Mouse (Mus musculus) cerebellum, adult 2 months (tissue): ENCODE measurements at regions not wholly inside any gene's neighbourhood (a gene's known extent, or its start where the extent isn't known, plus 50 kb on each side); places are given as distances from the start of the nearest gene placed in this dataset.

ENCODE experiments used
- DNase-seq, 2 experiments: peaks; one replicate each; pipeline ENCODE4 v3.0.0; 2021
- H3K27ac ChIP-seq: fragments of 200-500 bp; 2 replicates; pipeline ENCODE4 v1.5.1; 2012; ENCODE audit warnings: low read length, control low read depth, inconsistent platforms; ENCODE audit not compliant: insufficient read depth
- H3K27me3 ChIP-seq: fragments of 200-500 bp; 2 replicates; pipeline ENCODE4 v1.6.1; 2012; ENCODE audit warnings: inconsistent platforms, mild to moderate bottlenecking, low read length, moderate library complexity; ENCODE audit not compliant: control insufficient read depth, insufficient read depth
- H3K4me1 ChIP-seq: fragments of 200-500 bp; 2 replicates; pipeline ENCODE4 v1.6.1; 2011; ENCODE audit warnings: low read length; ENCODE audit not compliant: control insufficient read depth, insufficient read depth
- H3K4me3 ChIP-seq: fragments of 200-500 bp; replicated peaks from 2 replicates; pipeline ENCODE3; 2011; ENCODE audit warnings: mild to moderate bottlenecking, low read depth, low read length, control low read depth; ENCODE audit not compliant: insufficient read depth
- CTCF ChIP-seq: fragments of 200-500 bp; IDR thresholded peaks from 2 replicates; pipeline ENCODE4 v1.5.1; 2011; ENCODE audit warnings: low read depth, mild to moderate bottlenecking, control low read depth, low read length, moderate library complexity, borderline replicate concordance; ENCODE audit not compliant: insufficient read depth
- POLR2A ChIP-seq: fragments of 200-500 bp; IDR thresholded peaks from 2 replicates; pipeline ENCODE4 v1.6.1; 2011; ENCODE audit warnings: low read length, control low read depth, borderline replicate concordance; ENCODE audit not compliant: insufficient read depth
- WGBS: fragments of 180-500 bp; shearing (Covaris S2); methylation state at CpG from one replicate; pipeline ENCODE4 v1.1.7; 2018; 5-methylcytosine and 5-hydroxymethylcytosine counted together

GRCm38 (mm10) chr14:96990542-96991162, 471.8 kb upstream of the Klhl1 start:
- H3K4me3 ChIP-seq, result no peak overlapping the region
- no peak for DNase-seq
- 87% methylated on average over 8 of the region's 8 CpGs for WGBS

GRCm38 (mm10) chr14:96963074-96963447, 444.2 kb upstream of the Klhl1 start:
- H3K27me3 ChIP-seq, result no peaks in the 10 kb centered on the region
- no peak overlapping the region for H3K27ac ChIP-seq
- no peak for DNase-seq
- TF ChIP-seq CTCF (no peak), POLR2A (no peak)
- no peak overlapping the region for H3K4me3 ChIP-seq
- H3K4me1 ChIP-seq, result no peaks in the 10 kb centered on the region
- WGBS, result 54% methylated on average over 5 of the region's 5 CpGs

More at GRCm38 (mm10) chr14:96990542-96991162, 471.8 kb upstream of the Klhl1 start:
- TF ChIP-seq CTCF (no peak), POLR2A (no peak)
- no peak overlapping the region for H3K27ac ChIP-seq
- H3K27me3 ChIP-seq, result no peaks in the 10 kb centered on the region
- H3K4me1 ChIP-seq, result no peaks in the 10 kb centered on the region

- no peaks in the 10 kb centered on the region for H3K4me1 ChIP-seq
- H3K27me3 ChIP-seq, result no peaks in the 10 kb centered on the region
- WGBS, result 36% methylated on average over 8 of the region's 8 CpGs
- H3K4me3 ChIP-seq, result no peak overlapping the region
- no peak for DNase-seq
- H3K27ac ChIP-seq, result no peak overlapping the region
- TF ChIP-seq CTCF (no peak), POLR2A (no peak)
Observed at GRCm38 (mm10) chr14:96962426-96963073, 443.6 kb upstream of the Klhl1 start.

- Histone ChIP-seq H3K27ac (no peak overlapping the region), H3K27me3 (no peaks in the 10 kb centered on the region), H3K4me3 (no peak overlapping the region), H3K4me1 (no peaks in the 10 kb centered on the region)
- no peak for TF ChIP-seq CTCF
- no peak for TF ChIP-seq POLR2A
- 87% methylated on average over 4 of the region's 4 CpGs for WGBS
- DNase-seq, result no peak
Observed at GRCm38 (mm10) chr14:96956115-96956514, 437.2 kb upstream of the Klhl1 start.

- H3K4me3 ChIP-seq, result no peak overlapping the region
- H3K4me1 ChIP-seq, result no peaks in the 10 kb centered on the region
- H3K27me3 ChIP-seq, result no peaks in the 10 kb centered on the region
- TF ChIP-seq POLR2A, result no peak
- peak; percentile 8; the same call in 1 of the 2 replicates for TF ChIP-seq CTCF
- DNase-seq, result no peak
- no peak overlapping the region for H3K27ac ChIP-seq
Observed at GRCm38 (mm10) chr14:96954462-96954861, 435.6 kb upstream of the Klhl1 start.

- H3K27me3 ChIP-seq, result no peaks in the 10 kb centered on the region
- no peak overlapping the region for H3K4me3 ChIP-seq
- no peak overlapping the region for H3K27ac ChIP-seq
- TF ChIP-seq POLR2A, result no peak
- no peak for TF ChIP-seq CTCF
- DNase-seq, result no peak
- 4% methylated on average over 2 of the region's 2 CpGs for WGBS
- no peaks in the 10 kb centered on the region for H3K4me1 ChIP-seq
Observed at GRCm38 (mm10) chr14:96908737-96909136, 389.8 kb upstream of the Klhl1 start.

- WGBS, result 86% methylated on average over 3 of the region's 3 CpGs
- no peak overlapping the region for H3K27ac ChIP-seq
- H3K4me1 ChIP-seq, result no peaks in the 10 kb centered on the region
- DNase-seq, result no peak
- H3K27me3 ChIP-seq, result no peaks in the 10 kb centered on the region
- no peak overlapping the region for H3K4me3 ChIP-seq
- TF ChIP-seq POLR2A (no peak), CTCF (no peak)
Observed at GRCm38 (mm10) chr14:96879701-96880100, 360.8 kb upstream of the Klhl1 start.

GRCm38 (mm10) chr14:96871969-96872368, 353.1 kb upstream of the Klhl1 start:
- Histone ChIP-seq H3K4me3 (no peak overlapping the region), H3K4me1 (no peaks in the 10 kb centered on the region), H3K27me3 (no peaks in the 10 kb centered on the region), H3K27ac (no peak overlapping the region)
- no peak for TF ChIP-seq CTCF
- no peak for TF ChIP-seq POLR2A
- no peak for DNase-seq
- WGBS, result 92% methylated on average over 4 of the region's 4 CpGs
